Mouse (Mus musculus) cerebellum, adult 2 months (tissue): ENCODE data around the gene Tcf20. TPM values are rescaled to one million over a fixed set of nuclear protein-coding genes. Genes with fewer than 3 reads are reported as not detected.

Experiments
- DNase-seq, 2 experiments: peaks; one replicate each; pipeline ENCODE4 v3.0.0; 2021
- H3K27ac ChIP-seq: fragments of 200-500 bp; 2 replicates; pipeline ENCODE4 v1.5.1; 2012; ENCODE audit warnings: low read length, control low read depth, inconsistent platforms; ENCODE audit not compliant: insufficient read depth
- H3K27me3 ChIP-seq: fragments of 200-500 bp; 2 replicates; pipeline ENCODE4 v1.6.1; 2012; ENCODE audit warnings: inconsistent platforms, mild to moderate bottlenecking, low read length, moderate library complexity; ENCODE audit not compliant: control insufficient read depth, insufficient read depth
- H3K4me1 ChIP-seq: fragments of 200-500 bp; 2 replicates; pipeline ENCODE4 v1.6.1; 2011; ENCODE audit warnings: low read length; ENCODE audit not compliant: control insufficient read depth, insufficient read depth
- H3K4me3 ChIP-seq: fragments of 200-500 bp; replicated peaks from 2 replicates; pipeline ENCODE3; 2011; ENCODE audit warnings: mild to moderate bottlenecking, low read depth, low read length, control low read depth; ENCODE audit not compliant: insufficient read depth
- CTCF ChIP-seq: fragments of 200-500 bp; IDR thresholded peaks from 2 replicates; pipeline ENCODE4 v1.5.1; 2011; ENCODE audit warnings: low read depth, mild to moderate bottlenecking, control low read depth, low read length, moderate library complexity, borderline replicate concordance; ENCODE audit not compliant: insufficient read depth
- POLR2A ChIP-seq: fragments of 200-500 bp; IDR thresholded peaks from 2 replicates; pipeline ENCODE4 v1.6.1; 2011; ENCODE audit warnings: low read length, control low read depth, borderline replicate concordance; ENCODE audit not compliant: insufficient read depth
- WGBS: fragments of 180-500 bp; shearing (Covaris S2); methylation state at CpG from one replicate; pipeline ENCODE4 v1.1.7; 2018; 5-methylcytosine and 5-hydroxymethylcytosine counted together
- polyA plus RNA-seq: library from polyadenylated mRNA; depleted of rRNA; stranded (reverse); fragments of >200 nt; gene quantifications from 2 replicates; pipeline ENCODE4 v1.2.3, GENCODE M21; 2012

The Tcf20 gene
- polyA plus RNA-seq, 1 experiment: 25.0 TPM

GRCm38 (mm10) chr15:82938155-82938569 is 49.5 kb downstream of the Tcf20 start:
- WGBS: 16% methylated on average over 17 of the region's 17 CpGs
- no peak overlapping the region for H3K27ac ChIP-seq
- H3K4me1 ChIP-seq: peaks cover 12% of the 10 kb centered on the region
- TF ChIP-seq POLR2A (no peak), CTCF (no peak)
- peak in 1 of 2 experiments; percentile 22 for DNase-seq
- H3K4me3 ChIP-seq: no peak overlapping the region
- H3K27me3 ChIP-seq: no peaks in the 10 kb centered on the region; the same call in 1 of the 2 replicates

DNA sequence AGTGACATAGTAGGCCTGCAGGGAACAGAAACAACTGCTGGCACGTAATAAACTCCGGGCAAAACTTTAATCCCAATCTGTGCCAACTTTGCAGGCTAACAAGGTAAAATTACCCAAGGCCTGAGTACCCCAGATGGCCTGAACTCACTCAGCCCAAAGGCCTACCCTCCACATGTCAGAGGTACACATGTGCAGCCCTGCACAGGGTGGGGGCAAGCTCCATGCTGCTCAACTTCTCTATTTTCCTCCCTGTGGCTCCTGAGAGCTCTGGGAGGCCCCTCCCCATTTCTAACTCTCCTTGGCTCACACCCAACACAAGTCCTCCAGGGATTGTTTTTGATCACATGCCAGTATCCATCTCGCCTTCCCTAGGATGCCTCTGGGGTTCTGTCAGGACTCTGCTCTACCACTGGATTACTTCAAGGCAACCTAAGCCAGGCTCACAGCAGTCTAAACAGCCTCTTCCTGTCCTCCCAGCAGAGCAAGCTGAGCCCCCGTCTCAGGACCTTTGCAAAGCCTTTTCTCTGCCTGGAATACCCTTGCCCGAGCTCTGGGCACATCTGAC is 50.2 kb downstream of the Tcf20 start:
- no peak for DNase-seq
- Histone ChIP-seq H3K4me3 (no peak overlapping the region), H3K27ac (no peak overlapping the region), H3K27me3 (no peaks in the 10 kb centered on the region; the same call in 1 of the 2 replicates), H3K4me1 (peaks cover 18% of the 10 kb centered on the region)
- TF ChIP-seq POLR2A (no peak), CTCF (no peak)
- WGBS: 52% methylated on average over 5 of the region's 5 CpGs

DNA sequence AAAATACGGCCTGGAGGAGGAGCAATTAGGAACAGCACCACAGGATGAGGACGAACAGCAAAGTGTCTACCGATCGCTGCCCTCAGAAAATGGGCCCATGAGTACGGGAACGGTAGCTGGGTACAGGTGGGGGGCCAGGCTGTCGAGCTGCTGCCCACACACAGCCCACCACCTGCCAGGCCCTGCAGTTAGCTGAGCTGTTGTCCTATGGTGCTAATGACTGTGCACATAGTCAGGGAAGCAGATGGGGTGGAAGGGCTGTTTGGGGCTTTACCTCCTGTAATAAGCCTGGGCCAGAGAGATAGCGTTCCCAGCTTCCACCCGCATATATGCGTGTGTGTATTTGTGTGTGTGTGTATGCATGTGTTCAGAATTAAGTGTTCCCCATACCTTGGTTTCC is 52.7 kb downstream of the Tcf20 start:
- H3K4me3 ChIP-seq: no peak overlapping the region
- no peak for TF ChIP-seq CTCF
- no peak for TF ChIP-seq POLR2A
- peaks cover 18% of the 10 kb centered on the region for H3K4me1 ChIP-seq
- DNase-seq: no peak
- no peaks in the 10 kb centered on the region; the same call in 1 of the 2 replicates for H3K27me3 ChIP-seq
- no peak overlapping the region for H3K27ac ChIP-seq
- WGBS: 84% methylated on average over 10 of the region's 10 CpGs

DNA sequence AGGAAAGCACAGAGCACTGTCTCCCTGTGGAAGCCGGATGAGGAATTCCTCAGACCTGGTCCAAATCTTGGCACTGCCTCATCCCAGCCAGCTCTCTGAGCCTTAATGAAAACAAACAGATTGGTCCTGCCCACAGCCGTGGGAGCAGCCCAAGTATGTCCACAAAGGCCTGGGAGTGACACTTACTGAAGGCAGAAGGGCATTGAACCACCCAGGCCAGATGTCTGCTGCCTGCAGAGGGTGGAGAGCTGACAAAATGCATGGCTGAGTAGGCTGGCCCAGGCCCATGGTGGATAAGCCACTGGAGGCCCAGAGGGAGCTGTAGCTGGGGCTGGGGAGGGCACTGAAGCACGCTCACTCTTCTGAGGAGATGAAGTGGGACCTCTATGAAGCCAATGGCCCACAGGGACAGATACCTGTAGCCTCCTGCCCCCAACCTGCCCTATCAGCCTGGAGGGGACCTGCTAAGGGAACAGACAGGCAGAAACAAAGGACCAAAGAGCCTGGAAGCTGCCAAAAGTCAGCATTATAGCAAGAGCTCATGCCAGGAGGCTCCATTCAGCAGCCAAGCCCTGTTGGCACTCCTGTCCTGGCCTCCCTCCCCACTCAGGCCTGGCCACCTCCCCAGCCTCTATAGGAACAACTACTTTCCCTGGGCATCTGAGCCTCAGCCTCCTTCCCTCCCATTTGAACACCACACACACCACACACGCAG is 54.6 kb downstream of the Tcf20 start:
- no peaks in the 10 kb centered on the region; the same call in 1 of the 2 replicates for H3K27me3 ChIP-seq
- H3K27ac ChIP-seq: no peak overlapping the region
- TF ChIP-seq POLR2A (no peak), CTCF (no peak)
- DNase-seq: peak; percentile 60 to 77
- WGBS: 9% methylated on average over 4 of the region's 4 CpGs
- H3K4me1 ChIP-seq: peaks cover 26% of the 10 kb centered on the region
- H3K4me3 ChIP-seq: no peak overlapping the region

GRCm38 (mm10) chr15:82931436-82931835 is 56.2 kb downstream of the Tcf20 start:
- TF ChIP-seq CTCF (no peak), POLR2A (no peak)
- H3K4me1 ChIP-seq: peaks cover 28% of the 10 kb centered on the region
- H3K27ac ChIP-seq: no peak overlapping the region
- no peak overlapping the region for H3K4me3 ChIP-seq
- 98% methylated on average over 5 of the region's 5 CpGs for WGBS
- no peak for DNase-seq
- H3K27me3 ChIP-seq: no peaks in the 10 kb centered on the region; the same call in 1 of the 2 replicates

DNA sequence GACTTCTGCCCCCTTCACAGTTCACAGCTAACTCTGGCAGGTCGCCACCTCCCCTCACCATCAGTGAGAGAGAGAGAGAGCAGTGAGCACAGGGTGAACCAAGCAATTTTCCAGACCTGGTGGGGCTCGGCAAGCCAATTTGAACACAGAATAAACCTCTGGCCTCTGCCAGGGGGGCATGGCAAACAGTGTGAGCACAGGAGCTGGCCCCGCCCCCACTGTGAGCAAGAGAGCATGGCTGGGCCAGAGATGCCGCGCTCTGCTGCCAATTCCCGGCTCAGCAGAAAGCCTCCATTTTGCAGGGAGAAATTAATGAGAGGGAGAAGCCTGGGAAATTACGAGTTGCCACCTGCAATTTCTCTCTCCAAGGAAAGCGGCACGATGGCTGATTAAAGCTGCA is 58.1 kb downstream of the Tcf20 start:
- peaks cover 28% of the 10 kb centered on the region for H3K4me1 ChIP-seq
- 18% methylated on average over 9 of the region's 9 CpGs for WGBS
- TF ChIP-seq CTCF: no peak
- TF ChIP-seq POLR2A: no peak
- no peak overlapping the region for H3K27ac ChIP-seq
- no peak overlapping the region for H3K4me3 ChIP-seq
- no peaks in the 10 kb centered on the region for H3K27me3 ChIP-seq
- peak; percentile 34 to 37 for DNase-seq

DNA sequence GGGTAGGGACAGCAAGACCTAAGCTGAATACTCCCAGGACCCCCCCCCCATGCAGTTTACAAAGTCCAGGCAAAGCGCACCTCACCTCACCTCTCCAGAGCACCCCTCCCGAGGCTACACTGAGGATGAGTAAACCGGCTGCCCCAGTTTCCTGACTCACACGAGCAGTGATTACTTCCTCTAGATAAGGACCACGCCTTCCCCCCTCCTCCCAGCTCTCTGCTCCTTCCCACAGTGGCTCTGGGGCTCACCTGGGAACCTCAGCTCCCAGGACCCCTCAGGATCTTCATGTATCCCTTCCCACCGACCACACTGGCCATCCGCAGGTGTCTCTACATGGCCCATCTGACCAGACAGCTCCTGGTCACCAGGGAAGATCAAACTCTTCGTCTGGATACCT is 58.8 kb downstream of the Tcf20 start:
- Histone ChIP-seq H3K4me1 (peaks cover 32% of the 10 kb centered on the region), H3K27me3 (no peaks in the 10 kb centered on the region; the same call in 1 of the 2 replicates), H3K27ac (no peak overlapping the region), H3K4me3 (no peak overlapping the region)
- TF ChIP-seq POLR2A: no peak
- DNase-seq: no peak
- WGBS: 65% methylated on average over 8 of the region's 8 CpGs

- peaks cover 34% of the 10 kb centered on the region for H3K4me1 ChIP-seq
- 36% methylated on average over 6 of the region's 6 CpGs for WGBS
Measured at GRCm38 (mm10) chr15:82928023-82928422, 59.6 kb downstream of the Tcf20 start.

More at GRCm38 (mm10) chr15:82928023-82928422, 59.6 kb downstream of the Tcf20 start:
- H3K27me3 ChIP-seq: no peaks in the 10 kb centered on the region; the same call in 1 of the 2 replicates
- no peak overlapping the region for H3K27ac ChIP-seq
- TF ChIP-seq CTCF (no peak), POLR2A (no peak)
- DNase-seq: no peak
- H3K4me3 ChIP-seq: no peak overlapping the region
